Mouse (Mus musculus) gastrocnemius, postnatal 14 days (tissue): ENCODE results near the gene Runx3. TPM values are rescaled to one million over a fixed set of nuclear protein-coding genes. Genes with fewer than 3 reads are reported as not detected.

Experiments used
- DNase-seq: peaks from one replicate; pipeline ENCODE4 v3.0.0; 2021; ENCODE audit warnings: mixed read lengths
- intact Hi-C: fragments of 180-260 bp; cut with DNase I; formaldehyde crosslinking; loops from one replicate; pipeline ENCODE4 v1.15.1; 2025; ENCODE audit warnings: low total_unique reads
- total RNA-seq, 2 experiments: library from RNA; stranded (reverse); gene quantifications; 2 replicates each; pipeline ENCODE4 v1.2.3; 2021

The Runx3 gene
- total RNA-seq, 2 experiments from 2014 or later: 0.22 to 0.41 TPM

- intact Hi-C loops: no loop called here
- DNase-seq: no peak
These were observed 11.8 kb upstream of the Runx3 start for GRCm38 (mm10) chr4:135108666-135109065.

- DNase-seq: no peak
- intact Hi-C loops: no loop called here
These were observed 6.8 kb upstream of the Runx3 start for GRCm38 (mm10) chr4:135113656-135114055.

- intact Hi-C loops: no loop called here
- DNase-seq: no peak
These were observed 6.2 kb upstream of the Runx3 start for GRCm38 (mm10) chr4:135114301-135114700.

- intact Hi-C loops: no loop called here
- no peak for DNase-seq
These were observed 4.9 kb upstream of the Runx3 start for GRCm38 (mm10) chr4:135115426-135116170.

- no peak for DNase-seq
These were observed 4.1 kb upstream of the Runx3 start for GRCm38 (mm10) chr4:135116391-135116790.

GRCm38 (mm10) chr4:135117846-135118245, 2.6 kb upstream of the Runx3 start:
- no peak for DNase-seq
- intact Hi-C loops: no loop called here

More at GRCm38 (mm10) chr4:135116391-135116790, 4.1 kb upstream of the Runx3 start:
- intact Hi-C loops: no loop called here

- intact Hi-C loops: no loop called here
- DNase-seq: no peak
These were observed 1.5 kb upstream of the Runx3 start for GRCm38 (mm10) chr4:135118855-135119474.

GRCm38 (mm10) chr4:135123721-135124120, 3.3 kb downstream of the Runx3 start:
- no peak for DNase-seq
- intact Hi-C loops: no loop called here

GRCm38 (mm10) chr4:135124732-135125131, 4.3 kb downstream of the Runx3 start:
- intact Hi-C loops: no loop called here
- DNase-seq: no peak

- DNase-seq: no peak
- intact Hi-C loops: no loop called here
These were observed 4.7 kb downstream of the Runx3 start for GRCm38 (mm10) chr4:135125152-135125551.

GRCm38 (mm10) chr4:135126385-135126784, 5.9 kb downstream of the Runx3 start:
- DNase-seq: no peak
- intact Hi-C loops: no loop called here

- no peak for DNase-seq
- intact Hi-C loops: no loop called here
These were observed 8.5 kb downstream of the Runx3 start for GRCm38 (mm10) chr4:135128841-135129520.

GRCm38 (mm10) chr4:135130156-135130555, 9.7 kb downstream of the Runx3 start:
- intact Hi-C loops: no loop called here
- no peak for DNase-seq

- no peak for DNase-seq
- intact Hi-C loops: no loop called here
These were observed 10.7 kb downstream of the Runx3 start for GRCm38 (mm10) chr4:135131145-135131544.

- intact Hi-C loops: no loop called here
- no peak for DNase-seq
These were observed 12.3 kb downstream of the Runx3 start for GRCm38 (mm10) chr4:135132797-135133196.

GRCm38 (mm10) chr4:135133711-135134110, 13.3 kb downstream of the Runx3 start:
- intact Hi-C loops: no loop called here
- no peak for DNase-seq

GRCm38 (mm10) chr4:135135331-135135730, 14.9 kb downstream of the Runx3 start:
- DNase-seq: no peak
- intact Hi-C loops: no loop called here

GRCm38 (mm10) chr4:135136202-135136601, 15.8 kb downstream of the Runx3 start:
- intact Hi-C loops: no loop called here
- DNase-seq: no peak

GRCm38 (mm10) chr4:135136612-135137011, 16.2 kb downstream of the Runx3 start:
- no peak for DNase-seq
- intact Hi-C loops: no loop called here

GRCm38 (mm10) chr4:135140647-135141515, 20.4 kb downstream of the Runx3 start:
- intact Hi-C loops: no loop called here
- DNase-seq: no peak
